Comparison of ENCODE assay signal across 9 mouse cellular contexts in the genomic region with DNA sequence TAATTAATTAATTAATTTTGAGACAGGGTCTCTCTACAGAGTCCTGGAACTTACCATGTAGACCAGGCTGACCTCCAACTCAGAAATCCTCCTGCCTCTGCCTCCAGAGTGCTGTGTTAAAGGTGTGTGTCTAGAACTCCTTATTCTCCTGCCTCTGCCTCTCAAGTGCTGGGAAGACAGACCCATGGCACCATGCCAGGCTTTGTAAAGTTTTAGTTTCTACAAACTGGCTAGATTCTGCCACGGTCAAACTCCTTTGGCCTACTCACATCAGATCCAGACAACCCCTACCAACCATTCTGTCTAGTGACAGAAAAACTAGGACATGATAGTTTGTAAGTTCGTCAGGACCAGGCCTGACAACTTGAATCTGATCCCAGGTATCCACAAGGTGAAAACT. TPM values are rescaled to one million over a fixed set of nuclear protein-coding genes. Genes with fewer than 3 reads are reported as not detected.
DNase-seq lines count a peak whose midpoint lies in the region; ATAC-seq lines count a peak whose summit lies in the region.
"Had no signal": no experiment of that assay in that cellular context is flagged by ENCODE, and none has a peak within 500 bp of the region (broad histone marks: within the 10 kb centered on the region; RNA-seq: fewer than 3 reads in every experiment).

No protein-coding gene starts in this region.

- peak; percentile 30 for DNase-seq in heart, postnatal 4 days
- no peak for DNase-seq in heart, adult 8-10 months (ENCODE audit: low spot score)
- no peak for DNase-seq in embryonic facial prominence, embryonic 11.5 days (ENCODE audit: low spot score)
- DNase-seq in thymus, postnatal 25 days = no peak

- no peaks in the 10 kb centered on the region for H3K36me3 ChIP-seq in embryonic facial prominence, embryonic 11.5 days (replicated peaks; ENCODE audit: control insufficient read depth, insufficient read depth, low read depth, low read length)
- peaks cover 13% of the 10 kb centered on the region for H3K36me3 ChIP-seq in hindbrain, embryonic 16.5 days (ENCODE audit: control insufficient read depth, insufficient read depth, low read length)
- peaks cover 3% of the 10 kb centered on the region; the same call in 1 of the 2 replicates for H3K36me3 ChIP-seq in midbrain, embryonic 15.5 days (replicated peaks)

- no peak overlapping the region; the same call in 1 of the 2 replicates for H3K9ac ChIP-seq in embryonic facial prominence, embryonic 11.5 days (replicated peaks; ENCODE audit: low read length)
- no peak overlapping the region for H3K9ac ChIP-seq in hindbrain, embryonic 16.5 days (ENCODE audit: low read depth, low read length)
- no peak overlapping the region for H3K9ac ChIP-seq in midbrain, embryonic 15.5 days

- no peaks in the 10 kb centered on the region for H3K9me3 ChIP-seq in embryonic facial prominence, embryonic 11.5 days (replicated peaks; ENCODE audit: control insufficient read depth, low read length)
- H3K9me3 ChIP-seq in hindbrain, embryonic 16.5 days (ENCODE audit: control insufficient read depth, low read length) = no peaks in the 10 kb centered on the region
- H3K9me3 ChIP-seq in midbrain, embryonic 15.5 days = no peaks in the 10 kb centered on the region

- 77% methylated on average over 2 of the region's 2 CpGs for WGBS in embryonic facial prominence, embryonic 11.5 days
- WGBS in hindbrain, embryonic 16.5 days = 82% methylated on average over 2 of the region's 2 CpGs
- WGBS in midbrain, embryonic 15.5 days = 87% methylated on average over 2 of the region's 2 CpGs

- H3K27ac ChIP-seq in embryonic facial prominence, embryonic 11.5 days (replicated peaks; ENCODE audit: low read depth, low read length) = no peak overlapping the region
- H3K27ac ChIP-seq in hindbrain, embryonic 16.5 days (ENCODE audit: low read depth, low read length) = no peak overlapping the region
- no peak overlapping the region for H3K27ac ChIP-seq in midbrain, embryonic 15.5 days

- H3K27me3 ChIP-seq in embryonic facial prominence, embryonic 11.5 days (ENCODE audit: control insufficient read depth, insufficient read depth, low read length) = no peaks in the 10 kb centered on the region
- H3K27me3 ChIP-seq in hindbrain, embryonic 16.5 days (replicated peaks; ENCODE audit: control insufficient read depth, insufficient read depth, low read length) = no peaks in the 10 kb centered on the region
- no peaks in the 10 kb centered on the region for H3K27me3 ChIP-seq in midbrain, embryonic 15.5 days (replicated peaks)
- H3K27me3 ChIP-seq: Patski had no signal

- H3K4me2 ChIP-seq in embryonic facial prominence, embryonic 11.5 days (ENCODE audit: low read depth, low read length) = no peak overlapping the region; the same call in 1 of the 2 replicates
- peak overlapping the region; percentile 91; the same call in 1 of the 2 replicates for H3K4me2 ChIP-seq in hindbrain, embryonic 16.5 days (ENCODE audit: low read length)
- peak overlapping the region; percentile 84 for H3K4me2 ChIP-seq in midbrain, embryonic 15.5 days

- peaks cover 4% of the 10 kb centered on the region; the same call in 1 of the 2 replicates for H3K4me1 ChIP-seq in embryonic facial prominence, embryonic 11.5 days (ENCODE audit: control insufficient read depth, insufficient read depth, low read length)
- H3K4me1 ChIP-seq in hindbrain, embryonic 16.5 days (ENCODE audit: control insufficient read depth, insufficient read depth, low read depth, low read length) = peaks cover 24% of the 10 kb centered on the region
- peaks cover 35% of the 10 kb centered on the region for H3K4me1 ChIP-seq in midbrain, embryonic 15.5 days

- H3K4me3 ChIP-seq in embryonic facial prominence, embryonic 11.5 days (ENCODE audit: low read depth, low read length) = peak overlapping the region; percentile 91
- no peak overlapping the region for H3K4me3 ChIP-seq in hindbrain, embryonic 16.5 days (ENCODE audit: low read length)
- peak overlapping the region; percentile 60 for H3K4me3 ChIP-seq in midbrain, embryonic 15.5 days

- no peak for ATAC-seq in embryonic facial prominence, embryonic 11.5 days (replicated peaks; ENCODE audit: insufficient number of reproducible peaks, low FRiP score, low TSS enrichment, low read depth)
- ATAC-seq in hindbrain, embryonic 16.5 days = no peak
- ATAC-seq in midbrain, embryonic 15.5 days (replicated peaks) = no peak
- ATAC-seq in erythroid progenitor cell, adult 5-6 weeks (replicated peaks; ENCODE audit: low FRiP score, poor library complexity, severe bottlenecking) = no peak
- ATAC-seq in inflammation-experienced regulatory T-cells, adult 6 months = no peak
- ATAC-seq: Patski had no signal

RNA-seq across cellular contexts. Expression of gene Slc35e1, which starts 1.4 kb away (rescaled TPM):
- total RNA-seq in heart, postnatal 4 days (2021) = 10 to 100 TPM; 25.6 to 27.1 TPM
- 10 to 100 TPM; 77.1 to 88.7 (median 82.1) TPM for total RNA-seq in heart, adult 8-10 months (2022)
- polyA plus RNA-seq in embryonic facial prominence, embryonic 11.5 days (2014; fragmentation: Nextera tagmentation; extraction: Ambion mirVana) = 13.2 and 13.3 TPM in 2 replicates
- polyA plus RNA-seq in hindbrain, embryonic 16.5 days (2015; fragmentation: Nextera tagmentation; extraction: Ambion mirVana) = 5.7 and 8.2 TPM in 2 replicates
- polyA plus RNA-seq in midbrain, embryonic 15.5 days (2015; fragmentation: Nextera tagmentation; extraction: Ambion mirVana) = 16.5 and 17.6 TPM in 2 replicates
- total RNA-seq in erythroid progenitor cell, adult 5-6 weeks (2015; ENCODE audit: low replicate concordance) = 18.7 and 19.3 TPM in 2 replicates
- total RNA-seq in erythroid progenitor cell, adult 5-6 weeks (2017; ENCODE audit: low replicate concordance) = 27.1 and 29.0 TPM in 2 replicates
- polyA plus RNA-seq in inflammation-experienced regulatory T-cells, adult 6 months (2017; shearing (Covaris generic)) = 1 to 10 TPM; 6.7 to 8.4 (median 7.7) TPM

RNA-seq across cellular contexts. Expression of gene Cherp, which starts 16.0 kb away (rescaled TPM):
- total RNA-seq in heart, postnatal 4 days (2021) = 10 to 100 TPM; 55.6 to 64.5 TPM
- total RNA-seq in heart, adult 8-10 months (2022) = 10 to 100 TPM; 34.7 to 43.9 (median 37.2) TPM
- polyA plus RNA-seq in embryonic facial prominence, embryonic 11.5 days (2014; fragmentation: Nextera tagmentation; extraction: Ambion mirVana) = 55.7 and 63.4 TPM in 2 replicates
- 40.0 and 62.2 TPM in 2 replicates for polyA plus RNA-seq in hindbrain, embryonic 16.5 days (2015; fragmentation: Nextera tagmentation; extraction: Ambion mirVana)
- 53.0 and 59.1 TPM in 2 replicates for polyA plus RNA-seq in midbrain, embryonic 15.5 days (2015; fragmentation: Nextera tagmentation; extraction: Ambion mirVana)
- total RNA-seq in erythroid progenitor cell, adult 5-6 weeks (2015; ENCODE audit: low replicate concordance) = 52.4 and 63.1 TPM in 2 replicates
- 14.8 and 18.6 TPM in 2 replicates for total RNA-seq in erythroid progenitor cell, adult 5-6 weeks (2017; ENCODE audit: low replicate concordance)
- 10 to 100 TPM; 48.9 to 68.1 (median 66.7) TPM for polyA plus RNA-seq in inflammation-experienced regulatory T-cells, adult 6 months (2017; shearing (Covaris generic))

RNA-seq across cellular contexts. Expression of gene 1700030K09Rik, which starts 47.3 kb away (rescaled TPM):
- 1 to 10 TPM; 5.4 to 8.2 TPM for total RNA-seq in heart, postnatal 4 days (2021)
- total RNA-seq in heart, adult 8-10 months (2022) = 1 to 10 TPM; 4.8 to 5.2 (median 4.8) TPM
- polyA plus RNA-seq in embryonic facial prominence, embryonic 11.5 days (2014; fragmentation: Nextera tagmentation; extraction: Ambion mirVana) = 12.2 and 12.3 TPM in 2 replicates
- polyA plus RNA-seq in hindbrain, embryonic 16.5 days (2015; fragmentation: Nextera tagmentation; extraction: Ambion mirVana) = 16.0 and 16.4 TPM in 2 replicates
- 18.6 and 20.4 TPM in 2 replicates for polyA plus RNA-seq in midbrain, embryonic 15.5 days (2015; fragmentation: Nextera tagmentation; extraction: Ambion mirVana)
- total RNA-seq in erythroid progenitor cell, adult 5-6 weeks (2015; ENCODE audit: low replicate concordance) = 0.84 TPM in 1 of 2 replicates, not detected in the other
- 1.4 and 1.8 TPM in 2 replicates for total RNA-seq in erythroid progenitor cell, adult 5-6 weeks (2017; ENCODE audit: low replicate concordance)
- 1 to 10 TPM; 4.3 to 7.1 (median 6.4) TPM for polyA plus RNA-seq in inflammation-experienced regulatory T-cells, adult 6 months (2017; shearing (Covaris generic))

RNA-seq across cellular contexts. Expression of gene Calr3, which starts 47.3 kb away (rescaled TPM):
- total RNA-seq in heart, postnatal 4 days (2021) = 1 to 10 TPM; 1.4 to 1.6 TPM
- total RNA-seq in heart, adult 8-10 months (2022) = 10 to 100 TPM; 18.1 to 29.0 (median 23.1) TPM
- polyA plus RNA-seq in embryonic facial prominence, embryonic 11.5 days (2014; fragmentation: Nextera tagmentation; extraction: Ambion mirVana) = 1.2 and 1.6 TPM in 2 replicates
- 1.2 and 1.4 TPM in 2 replicates for polyA plus RNA-seq in hindbrain, embryonic 16.5 days (2015; fragmentation: Nextera tagmentation; extraction: Ambion mirVana)
- polyA plus RNA-seq in midbrain, embryonic 15.5 days (2015; fragmentation: Nextera tagmentation; extraction: Ambion mirVana) = 1.0 and 1.3 TPM in 2 replicates
- total RNA-seq in erythroid progenitor cell, adult 5-6 weeks (2015; ENCODE audit: low replicate concordance) = not detected in 2 replicates
- not detected in 2 replicates for total RNA-seq in erythroid progenitor cell, adult 5-6 weeks (2017; ENCODE audit: low replicate concordance)
- under 1 TPM; 0.20 to 0.59 (median 0.31) TPM for polyA plus RNA-seq in inflammation-experienced regulatory T-cells, adult 6 months (2017; shearing (Covaris generic))

RNA-seq across cellular contexts. Expression of gene Med26, which starts 57.1 kb away (rescaled TPM):
- 1 to 10 TPM; 8.6 TPM for total RNA-seq in heart, postnatal 4 days (2021)
- total RNA-seq in heart, adult 8-10 months (2022) = 1 to 10 TPM; 6.3 to 8.5 (median 7.6) TPM
- polyA plus RNA-seq in embryonic facial prominence, embryonic 11.5 days (2014; fragmentation: Nextera tagmentation; extraction: Ambion mirVana) = 12.1 and 14.1 TPM in 2 replicates
- polyA plus RNA-seq in hindbrain, embryonic 16.5 days (2015; fragmentation: Nextera tagmentation; extraction: Ambion mirVana) = 15.5 and 17.3 TPM in 2 replicates
- polyA plus RNA-seq in midbrain, embryonic 15.5 days (2015; fragmentation: Nextera tagmentation; extraction: Ambion mirVana) = 19.1 and 20.3 TPM in 2 replicates
- 5.4 and 6.8 TPM in 2 replicates for total RNA-seq in erythroid progenitor cell, adult 5-6 weeks (2015; ENCODE audit: low replicate concordance)
- total RNA-seq in erythroid progenitor cell, adult 5-6 weeks (2017; ENCODE audit: low replicate concordance) = 7.3 and 8.7 TPM in 2 replicates
- polyA plus RNA-seq in inflammation-experienced regulatory T-cells, adult 6 months (2017; shearing (Covaris generic)) = 1 to 10 TPM; 2.6 to 4.9 (median 4.1) TPM
